Mouse (Mus musculus) neural tube, embryonic 11.5 days (tissue): ENCODE measurements around the gene 6430550D23Rik. TPM values are rescaled to one million over a fixed set of nuclear protein-coding genes. Genes with fewer than 3 reads are reported as not detected.
"Not testable (repeated sequence)": the region's sequence is repeated elsewhere in the genome, so short reads cannot be mapped to it uniquely, and the experiment has no call there.

Source experiments
- ATAC-seq: fragments of 200-750 bp; cut with Nextera tagmentation; 2 replicates; pipeline ENCODE4 v1.8.0; 2017; ENCODE audit warnings: moderate number of reproducible peaks, mild to moderate bottlenecking, moderate TSS enrichment, moderate library complexity; ENCODE audit not compliant: insufficient read depth, low FRiP score, low TSS enrichment
- DNase-seq: peaks from one replicate; pipeline ENCODE4 v3.0.0-alpha.2; 2015; ENCODE audit warnings: low spot score
- H3K27ac ChIP-seq: fragments of 300-500 bp; sonication (generic); 2 replicates; pipeline ENCODE4 v1.5.1; 2014; ENCODE audit warnings: low read depth, mild to moderate bottlenecking, low read length
- H3K27me3 ChIP-seq: fragments of 300-500 bp; sonication (generic); 2 replicates; pipeline ENCODE4 v1.6.1; 2014; ENCODE audit warnings: mild to moderate bottlenecking, low read length, mixed read lengths; ENCODE audit not compliant: control insufficient read depth, insufficient read depth
- H3K36me3 ChIP-seq: fragments of 300-500 bp; sonication (generic); 2 replicates; pipeline ENCODE4 v1.6.1; 2014; ENCODE audit warnings: mild to moderate bottlenecking, low read length, moderate library complexity, mixed read lengths; ENCODE audit not compliant: control insufficient read depth, insufficient read depth
- H3K4me1 ChIP-seq: fragments of 300-500 bp; sonication (generic); 2 replicates; pipeline ENCODE4 v1.6.1; 2014; ENCODE audit warnings: low read length, mixed read lengths; ENCODE audit not compliant: control insufficient read depth, insufficient read depth
- H3K4me2 ChIP-seq: fragments of 300-500 bp; sonication (generic); 2 replicates; pipeline ENCODE4 v1.6.1; 2014; ENCODE audit warnings: low read depth, mild to moderate bottlenecking, moderate library complexity
- H3K4me3 ChIP-seq: fragments of 300-500 bp; sonication (generic); 2 replicates; pipeline ENCODE4 v1.5.1; 2014; ENCODE audit warnings: low read depth, low read length
- H3K9ac ChIP-seq: fragments of 300-500 bp; sonication (generic); 2 replicates; pipeline ENCODE4 v1.6.1; 2014; ENCODE audit warnings: mild to moderate bottlenecking, low read length
- H3K9me3 ChIP-seq: fragments of 300-500 bp; sonication (generic); 2 replicates; pipeline ENCODE4 v1.6.1; 2016; ENCODE audit warnings: low read length; ENCODE audit not compliant: control insufficient read depth
- WGBS: fragments of 180-500 bp; shearing (Covaris S2); extraction: QIAGEN DNeasy Blood & Tissue Kit; methylation state at CpG from one replicate; pipeline ENCODE4 v1.1.7; 2014; 5-methylcytosine and 5-hydroxymethylcytosine counted together
- polyA plus RNA-seq: library from polyadenylated mRNA; unstranded; fragments of >200 nt; fragmentation: Nextera tagmentation; extraction: Ambion mirVana; gene quantifications from 2 replicates; pipeline ENCODE4 v1.2.1, GENCODE M21; 2014

Gene 6430550D23Rik
- polyA plus RNA-seq, 1 experiment from 2014 or later = 0.86 TPM

DNA sequence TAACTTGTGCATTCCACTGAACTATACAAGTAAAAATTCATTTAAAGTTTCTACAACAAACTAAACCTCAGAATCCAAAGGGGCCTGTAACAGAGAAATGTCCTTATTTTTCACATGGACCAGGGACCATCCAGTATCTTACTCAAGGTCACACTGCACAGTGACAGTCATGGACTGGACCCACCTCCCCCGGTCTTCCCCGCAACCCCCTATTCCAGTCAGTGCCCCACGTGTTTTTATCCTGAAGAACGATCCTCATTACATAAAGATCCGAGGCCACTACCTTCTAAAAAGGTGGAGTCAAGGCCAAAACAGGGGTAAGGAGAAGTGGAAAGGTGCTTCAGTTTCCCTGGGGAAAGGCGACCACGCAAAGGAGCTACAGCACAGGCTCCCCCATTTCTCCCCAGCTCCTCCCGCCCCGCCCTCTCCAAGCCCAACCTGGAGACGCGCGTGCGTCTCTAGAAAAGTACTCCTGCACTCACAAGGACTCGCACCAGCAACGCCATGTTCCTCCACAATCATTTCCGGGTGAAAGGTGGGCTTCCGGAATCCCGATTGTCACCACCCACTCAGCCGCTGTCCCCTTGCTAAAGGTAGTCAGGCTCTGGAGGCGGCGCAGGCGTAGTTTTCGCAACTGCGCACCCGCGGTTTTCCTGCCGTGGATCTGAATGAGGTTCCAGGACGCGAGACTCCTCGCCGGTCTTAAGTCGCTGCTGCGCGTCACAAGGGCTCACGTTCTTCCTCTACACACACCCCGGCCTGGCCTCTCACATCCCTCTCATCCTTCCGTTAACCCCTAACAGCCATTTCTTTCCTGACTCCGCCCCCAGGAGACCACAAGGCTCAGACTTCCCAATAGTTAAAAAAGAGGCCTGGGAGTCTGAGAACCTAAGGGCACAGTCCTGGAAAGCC, 78.0 kb downstream of the 6430550D23Rik start, which contains the start of gene Uqcc1:
TSS of gene Uqcc1 (minus strand) at position 780 of the 912 bp plus-strand sequence.
- peak within 1 kb of the TSS; percentile 76 for H3K4me2 ChIP-seq
- WGBS = under 1% methylated on average over 38 of the region's 38 CpGs
- no peaks in the 10 kb centered on the region; the same call in 1 of the 2 replicates for H3K4me1 ChIP-seq
- no peaks in the 10 kb centered on the region for H3K36me3 ChIP-seq
- no peaks in the 10 kb centered on the region for H3K9me3 ChIP-seq
- H3K27me3 ChIP-seq = no peaks in the 10 kb centered on the region
- peak within 1 kb of the TSS; percentile 73 for H3K27ac ChIP-seq
- DNase-seq = peak; percentile 90
- peak within 1 kb of the TSS; percentile 72 for H3K4me3 ChIP-seq
- peak; percentile 89 for ATAC-seq
- H3K9ac ChIP-seq = peak within 1 kb of the TSS; percentile 61

DNA sequence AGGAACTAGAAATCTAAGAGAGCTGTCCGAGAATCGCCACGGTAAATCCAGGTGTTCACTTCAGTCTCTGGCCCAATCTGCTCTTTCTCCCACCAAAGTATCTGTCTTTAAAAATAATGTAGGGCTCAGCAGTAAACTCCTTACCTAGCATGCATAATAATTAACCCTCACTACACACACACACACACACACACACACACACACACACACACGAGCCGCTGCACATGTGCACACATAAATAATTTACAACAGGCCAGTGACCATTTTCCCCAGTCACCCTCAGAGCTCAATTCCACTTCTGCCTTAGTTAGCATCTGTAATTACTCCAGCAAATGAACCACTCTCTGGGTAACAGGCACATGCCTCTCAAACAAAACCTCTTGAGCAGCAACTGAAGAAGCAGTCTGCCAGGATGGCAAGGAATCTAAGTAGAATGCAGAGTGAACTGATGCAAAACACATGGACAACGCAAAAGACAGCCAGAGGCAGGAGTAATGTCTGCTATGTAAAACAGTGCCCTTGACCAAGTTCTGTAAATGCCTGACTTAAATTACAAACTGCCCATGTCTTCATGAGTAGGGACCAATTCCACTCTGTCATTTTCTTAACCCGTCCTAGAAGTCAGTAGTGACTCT, 78.9 kb downstream of the 6430550D23Rik start:
- 78% methylated on average over 7 of the region's 7 CpGs for WGBS
- H3K4me2 ChIP-seq = peak overlapping the region; percentile 76
- DNase-seq (no peak), ATAC-seq (no peak)
- H3K27ac ChIP-seq = no peak overlapping the region
- H3K27me3 ChIP-seq = no peaks in the 10 kb centered on the region
- peak overlapping the region; percentile 72; the same call in 1 of the 2 replicates for H3K4me3 ChIP-seq
- H3K9ac ChIP-seq = no peak overlapping the region
- no peaks in the 10 kb centered on the region for H3K9me3 ChIP-seq
- peaks cover 3% of the 10 kb centered on the region; the same call in 1 of the 2 replicates for H3K36me3 ChIP-seq
- H3K4me1 ChIP-seq = no peaks in the 10 kb centered on the region; the same call in 1 of the 2 replicates

DNA sequence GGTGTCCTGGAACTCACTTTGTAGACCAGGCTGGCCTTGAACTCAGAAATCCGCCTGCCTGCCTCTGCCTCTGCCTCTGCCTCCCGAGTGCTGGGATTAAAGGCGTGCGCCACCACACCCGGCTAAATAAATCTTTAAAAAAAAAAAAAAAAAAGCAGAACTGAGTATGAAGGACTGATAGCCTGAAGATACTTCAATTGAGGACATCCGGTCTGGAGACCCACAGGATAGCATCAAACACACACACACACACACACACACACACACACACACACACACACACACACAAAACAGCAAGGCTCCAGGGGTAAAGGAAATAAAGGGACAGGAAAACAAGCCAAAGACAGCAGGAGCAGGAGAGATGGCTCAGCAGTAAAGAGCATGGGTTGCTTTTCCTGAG, 82.6 kb downstream of the 6430550D23Rik start:
- H3K27me3 ChIP-seq, H3K27ac ChIP-seq, H3K4me3 ChIP-seq, H3K9me3 ChIP-seq, H3K4me1 ChIP-seq, H3K9ac ChIP-seq, DNase-seq, ATAC-seq, H3K36me3 ChIP-seq, H3K4me2 ChIP-seq: not testable (repeated sequence)
- 90% methylated on average over 6 of the region's 6 CpGs for WGBS

Other genes with a start within 250 kb of the 6430550D23Rik start
- gene Mmp24, start 232.6 kb downstream of the 6430550D23Rik start, polyA plus RNA-seq = 4.3 and 5.7 TPM in 2 replicates
- gene BC029722, start 188.6 kb downstream of the 6430550D23Rik start, polyA plus RNA-seq = 11.1 and 12.2 TPM in 2 replicates
- gene Eif6, start 181.1 kb downstream of the 6430550D23Rik start, polyA plus RNA-seq = 199 TPM in 2 replicates
- gene Fam83c, start 173.1 kb downstream of the 6430550D23Rik start, polyA plus RNA-seq = 0.15 and 0.27 TPM in 2 replicates
- 84.7 and 88.6 TPM in 2 replicates for gene Uqcc1, start 77.7 kb downstream of the 6430550D23Rik start, polyA plus RNA-seq
- gene Gm15557, start 67.2 kb downstream of the 6430550D23Rik start, polyA plus RNA-seq = not detected in 2 replicates
- 1.1 and 1.7 TPM in 2 replicates for gene Gdf5, start 62.6 kb downstream of the 6430550D23Rik start, polyA plus RNA-seq
- 13.7 and 16.8 TPM in 2 replicates for gene Cep250, start 51.5 kb downstream of the 6430550D23Rik start, polyA plus RNA-seq
- gene Ergic3, start 68 bp upstream of the 6430550D23Rik start, polyA plus RNA-seq = 224 and 226 TPM in 2 replicates
- gene Fer1l4, start 45.0 kb upstream of the 6430550D23Rik start, polyA plus RNA-seq = not detected in 2 replicates
- gene Spag4, start 57.2 kb upstream of the 6430550D23Rik start, polyA plus RNA-seq = 4.7 and 5.5 TPM in 2 replicates
- 42.7 and 53.7 TPM in 2 replicates for gene Cpne1, start 104.0 kb upstream of the 6430550D23Rik start, polyA plus RNA-seq
- 48.1 and 50.9 TPM in 2 replicates for gene Rbm12, start 104.0 kb upstream of the 6430550D23Rik start, polyA plus RNA-seq
- 23.2 and 28.5 TPM in 2 replicates for gene Gm28036, start 119.1 kb upstream of the 6430550D23Rik start, polyA plus RNA-seq
- 366 and 379 TPM in 2 replicates for gene Romo1, start 136.1 kb upstream of the 6430550D23Rik start, polyA plus RNA-seq
- 34.4 and 38.0 TPM in 2 replicates for gene Nfs1, start 136.2 kb upstream of the 6430550D23Rik start, polyA plus RNA-seq
- gene Rbm39, start 172.3 kb upstream of the 6430550D23Rik start, polyA plus RNA-seq = 587 and 596 TPM in 2 replicates
- 82.9 and 83.9 TPM in 2 replicates for gene Phf20, start 188.5 kb upstream of the 6430550D23Rik start, polyA plus RNA-seq